Mouse (Mus musculus) neural tube, embryonic 12.5 days (tissue): Measurements from ENCODE around the gene Abcc8. TPM values are rescaled to one million over a fixed set of nuclear protein-coding genes. Genes with fewer than 3 reads are reported as not detected.

Experiments
- ATAC-seq: fragments of 200-750 bp; cut with Nextera tagmentation; 2 replicates; pipeline ENCODE4 v1.8.0; 2017; ENCODE audit warnings: low read depth, mild to moderate bottlenecking, moderate TSS enrichment, moderate library complexity; ENCODE audit not compliant: low FRiP score
- H3K27ac ChIP-seq: fragments of 300-500 bp; sonication (generic); 2 replicates; pipeline ENCODE4 v1.5.1; 2016
- H3K27me3 ChIP-seq: fragments of 300-500 bp; sonication (generic); replicated peaks from 2 replicates; pipeline ENCODE4 v1.6.1; 2016; ENCODE audit warnings: mild to moderate bottlenecking
- H3K36me3 ChIP-seq: fragments of 300-500 bp; sonication (generic); 2 replicates; pipeline ENCODE4 v1.6.1; 2016; ENCODE audit warnings: mild to moderate bottlenecking
- H3K4me1 ChIP-seq: fragments of 300-500 bp; sonication (generic); 2 replicates; pipeline ENCODE4 v1.6.1; 2016
- H3K4me2 ChIP-seq: fragments of 300-500 bp; sonication (generic); replicated peaks from 2 replicates; pipeline ENCODE4 v1.6.1; 2016; ENCODE audit warnings: mild to moderate bottlenecking
- H3K4me3 ChIP-seq: fragments of 300-500 bp; sonication (generic); 2 replicates; pipeline ENCODE4 v1.5.1; 2016
- H3K9ac ChIP-seq: fragments of 300-500 bp; sonication (generic); 2 replicates; pipeline ENCODE4 v1.6.1; 2016; ENCODE audit warnings: mild to moderate bottlenecking
- H3K9me3 ChIP-seq: fragments of 300-500 bp; sonication (generic); 2 replicates; pipeline ENCODE4 v1.6.1; 2016; ENCODE audit warnings: mild to moderate bottlenecking
- WGBS: fragments of 180-500 bp; shearing (Covaris S2); methylation state at CpG from one replicate; pipeline ENCODE4 v1.1.7; 2016; 5-methylcytosine and 5-hydroxymethylcytosine counted together
- polyA plus RNA-seq: library from polyadenylated mRNA; unstranded; fragments of >200 nt; fragmentation: Nextera tagmentation; extraction: Ambion mirVana; gene quantifications from 2 replicates; pipeline ENCODE4 v1.2.1, GENCODE M21; 2016

The Abcc8 gene
- polyA plus RNA-seq, 1 experiment from 2014 or later: 7.6 TPM

GRCm38 (mm10) chr7:46103075-46103591, 76.7 kb downstream of the Abcc8 start:
- no peaks in the 10 kb centered on the region for H3K36me3 ChIP-seq
- 73% methylated on average over 8 of the region's 8 CpGs for WGBS
- ATAC-seq: no peak

DNA sequence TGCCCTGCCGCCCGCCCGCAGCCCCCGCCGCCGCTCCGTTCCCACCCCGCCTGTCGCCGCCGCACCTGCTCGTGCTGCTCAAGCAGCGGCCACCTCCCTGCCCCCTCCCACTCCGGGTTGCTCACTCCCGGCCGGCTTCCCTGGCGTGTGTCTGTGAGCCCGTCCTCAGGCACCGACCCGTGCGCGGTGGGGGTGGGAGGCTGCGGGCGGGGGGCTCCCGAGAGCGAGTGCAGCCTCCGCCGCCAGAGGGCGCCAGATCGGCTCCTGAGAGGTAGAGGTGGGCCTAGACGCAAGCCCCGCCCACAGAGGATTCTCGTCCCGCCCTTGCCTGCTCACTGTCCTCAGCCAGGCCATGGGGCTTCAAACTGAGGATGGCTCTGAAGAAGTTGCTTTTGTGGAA, 79.3 kb downstream of the Abcc8 start, which contains the start of gene Kcnj11:
Gene Kcnj11, minus strand, starts transcription at position 202 of the 400 bp plus-strand sequence.
- H3K27ac ChIP-seq: no peak within 1 kb of the TSS
- H3K27me3 ChIP-seq: peaks cover 20% of the 10 kb centered on the region
- 0% methylated on average over 34 of the region's 34 CpGs for WGBS
- no peaks in the 10 kb centered on the region for H3K4me1 ChIP-seq
- peak; percentile 85 for ATAC-seq
- H3K9ac ChIP-seq: peak within 1 kb of the TSS; percentile 76
- H3K36me3 ChIP-seq: no peaks in the 10 kb centered on the region
- peak within 1 kb of the TSS; percentile 89 for H3K4me2 ChIP-seq
- H3K9me3 ChIP-seq: no peaks in the 10 kb centered on the region
- peak within 1 kb of the TSS; percentile 59 for H3K4me3 ChIP-seq

More at GRCm38 (mm10) chr7:46103075-46103591, 76.7 kb downstream of the Abcc8 start:
- H3K27me3 ChIP-seq: peaks cover 14% of the 10 kb centered on the region
- no peak overlapping the region for H3K4me3 ChIP-seq
- no peaks in the 10 kb centered on the region for H3K9me3 ChIP-seq
- no peak overlapping the region; the same call in 1 of the 2 replicates for H3K27ac ChIP-seq
- H3K4me1 ChIP-seq: no peaks in the 10 kb centered on the region
- no peak overlapping the region for H3K4me2 ChIP-seq
- no peak overlapping the region for H3K9ac ChIP-seq

- ATAC-seq: 0 out of 2 replicates have a peak, but pooled peaks have one; percentile 0
- peak overlapping the region; percentile 89 for H3K4me2 ChIP-seq
- peak overlapping the region; percentile 59; the same call in 1 of the 2 replicates for H3K4me3 ChIP-seq
- 85% methylated on average over 13 of the region's 13 CpGs for WGBS
- H3K9ac ChIP-seq: 0 out of 2 replicates have a peak overlapping the region, but pooled peaks have one; percentile 13
- H3K27me3 ChIP-seq: peaks cover 18% of the 10 kb centered on the region
- H3K36me3 ChIP-seq: no peaks in the 10 kb centered on the region
- H3K9me3 ChIP-seq: no peaks in the 10 kb centered on the region
- no peaks in the 10 kb centered on the region for H3K4me1 ChIP-seq
- H3K27ac ChIP-seq: no peak overlapping the region
Observed at GRCm38 (mm10) chr7:46099682-46100081, 80.2 kb downstream of the Abcc8 start.

GRCm38 (mm10) chr7:46098919-46099286, 80.9 kb downstream of the Abcc8 start:
- 94% methylated on average over 19 of the region's 19 CpGs for WGBS

GRCm38 (mm10) chr7:46098221-46098918, 81.5 kb downstream of the Abcc8 start:
- Histone ChIP-seq H3K4me2 (no peak overlapping the region; the same call in 1 of the 2 replicates), H3K4me3 (no peak overlapping the region), H3K27ac (no peak overlapping the region), H3K36me3 (no peaks in the 10 kb centered on the region), H3K27me3 (peaks cover 18% of the 10 kb centered on the region), H3K9me3 (no peaks in the 10 kb centered on the region), H3K9ac (no peak overlapping the region), H3K4me1 (no peaks in the 10 kb centered on the region)
- no peak for ATAC-seq
- 85% methylated on average over 19 of the region's 19 CpGs for WGBS

More at GRCm38 (mm10) chr7:46098919-46099286, 80.9 kb downstream of the Abcc8 start:
- peaks cover 18% of the 10 kb centered on the region for H3K27me3 ChIP-seq
- H3K4me1 ChIP-seq: no peaks in the 10 kb centered on the region
- no peak overlapping the region for H3K4me3 ChIP-seq
- ATAC-seq: no peak
- H3K9ac ChIP-seq: no peak overlapping the region
- no peaks in the 10 kb centered on the region for H3K36me3 ChIP-seq
- no peaks in the 10 kb centered on the region for H3K9me3 ChIP-seq
- no peak overlapping the region for H3K27ac ChIP-seq
- H3K4me2 ChIP-seq: no peak overlapping the region; the same call in 1 of the 2 replicates

GRCm38 (mm10) chr7:46097319-46097783, 82.5 kb downstream of the Abcc8 start:
- no peak overlapping the region for H3K9ac ChIP-seq
- 61% methylated on average over 4 of the region's 4 CpGs for WGBS
- H3K4me2 ChIP-seq: no peak overlapping the region
- no peak for ATAC-seq
- no peak overlapping the region for H3K27ac ChIP-seq
- no peaks in the 10 kb centered on the region for H3K4me1 ChIP-seq
- H3K4me3 ChIP-seq: no peak overlapping the region
- H3K27me3 ChIP-seq: peaks cover 18% of the 10 kb centered on the region
- no peaks in the 10 kb centered on the region for H3K9me3 ChIP-seq
- no peaks in the 10 kb centered on the region for H3K36me3 ChIP-seq

DNA sequence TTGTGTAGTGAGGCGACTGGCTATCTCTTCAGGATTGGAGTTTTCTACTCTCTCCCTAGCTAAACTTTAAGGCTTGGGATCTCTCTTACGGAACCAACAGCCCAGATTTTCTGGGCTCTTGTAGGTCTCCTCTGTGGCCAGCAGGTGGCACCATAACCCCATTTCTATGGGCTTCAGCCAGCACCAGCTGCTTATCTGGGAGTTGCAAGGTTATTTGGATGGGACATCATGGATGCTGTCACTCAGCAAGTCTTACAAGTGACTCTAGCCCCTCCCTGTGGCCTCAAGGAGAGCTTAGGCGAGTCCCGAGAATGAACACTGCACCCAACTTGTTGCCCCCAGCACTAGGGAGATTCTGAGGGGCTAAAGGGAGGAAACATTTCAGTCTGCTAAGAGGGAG, 83.7 kb downstream of the Abcc8 start:
- no peak overlapping the region for H3K27ac ChIP-seq
- no peak; the same call in 1 of the 2 replicates for ATAC-seq
- no peak overlapping the region for H3K9ac ChIP-seq
- no peak overlapping the region for H3K4me2 ChIP-seq
- peaks cover 18% of the 10 kb centered on the region for H3K27me3 ChIP-seq
- H3K4me3 ChIP-seq: no peak overlapping the region
- no peaks in the 10 kb centered on the region for H3K4me1 ChIP-seq
- H3K36me3 ChIP-seq: no peaks in the 10 kb centered on the region
- WGBS: 2% methylated on average over 4 of the region's 4 CpGs
- H3K9me3 ChIP-seq: no peaks in the 10 kb centered on the region

DNA sequence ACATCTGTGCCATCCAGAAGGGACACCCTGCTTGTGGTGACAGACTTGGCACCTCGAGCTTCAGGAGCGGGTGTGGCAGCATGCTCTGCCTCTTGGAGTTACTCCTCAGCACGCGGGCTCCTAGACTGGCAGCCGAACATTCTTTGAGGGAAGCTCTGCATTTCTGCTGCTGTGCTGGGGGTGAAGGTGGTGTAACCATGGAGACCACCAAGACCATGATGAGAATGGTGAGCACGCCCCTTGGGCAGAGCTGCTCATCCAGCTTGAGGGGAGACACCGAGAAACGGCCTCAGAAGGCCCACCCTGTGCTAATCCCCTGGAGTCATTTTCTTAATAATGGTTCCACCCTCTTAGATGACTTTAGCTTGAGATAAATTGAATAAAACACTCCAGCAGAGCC, 87.0 kb downstream of the Abcc8 start:
- no peak overlapping the region for H3K9ac ChIP-seq
- WGBS: 44% methylated on average over 8 of the region's 8 CpGs
- no peak overlapping the region for H3K27ac ChIP-seq

DNA sequence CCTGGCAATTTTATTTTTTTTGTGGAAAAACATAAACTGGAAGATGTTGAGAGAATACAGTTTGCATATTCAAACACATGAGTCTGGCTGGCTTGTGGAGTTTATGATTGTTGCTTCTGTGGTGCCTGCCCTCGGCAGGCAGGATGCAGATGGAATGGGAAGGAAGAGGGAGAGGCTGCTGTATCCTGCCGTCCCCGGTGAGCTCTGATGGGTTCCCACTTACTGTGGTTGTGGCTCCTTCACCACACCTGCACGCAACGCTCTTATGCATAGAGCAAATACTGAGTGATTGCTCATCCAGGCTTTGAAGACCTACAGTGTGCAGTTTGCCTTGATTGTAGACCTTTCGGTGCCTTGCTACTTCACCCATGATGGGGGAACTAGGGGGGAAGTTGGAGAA, 91.6 kb downstream of the Abcc8 start:
- H3K4me3 ChIP-seq: no peak overlapping the region
- 91% methylated on average over 6 of the region's 6 CpGs for WGBS
- no peak for ATAC-seq
- H3K9me3 ChIP-seq: 0 out of 2 replicates have a peak, but pooled peaks cover 7% of the 10 kb centered on the region
- no peaks in the 10 kb centered on the region for H3K4me1 ChIP-seq
- H3K36me3 ChIP-seq: peaks cover 21% of the 10 kb centered on the region
- H3K9ac ChIP-seq: no peak overlapping the region
- H3K4me2 ChIP-seq: no peak overlapping the region
- H3K27ac ChIP-seq: no peak overlapping the region
- no peaks in the 10 kb centered on the region for H3K27me3 ChIP-seq

More for the DNA sequence above, 87.0 kb downstream of the Abcc8 start:
- Histone ChIP-seq H3K4me2 (no peak overlapping the region), H3K4me3 (no peak overlapping the region), H3K36me3 (no peaks in the 10 kb centered on the region), H3K9me3 (0 out of 2 replicates have a peak, but pooled peaks cover 7% of the 10 kb centered on the region), H3K27me3 (peaks cover 6% of the 10 kb centered on the region; the same call in 1 of the 2 replicates), H3K4me1 (no peaks in the 10 kb centered on the region)
- no peak for ATAC-seq

DNA sequence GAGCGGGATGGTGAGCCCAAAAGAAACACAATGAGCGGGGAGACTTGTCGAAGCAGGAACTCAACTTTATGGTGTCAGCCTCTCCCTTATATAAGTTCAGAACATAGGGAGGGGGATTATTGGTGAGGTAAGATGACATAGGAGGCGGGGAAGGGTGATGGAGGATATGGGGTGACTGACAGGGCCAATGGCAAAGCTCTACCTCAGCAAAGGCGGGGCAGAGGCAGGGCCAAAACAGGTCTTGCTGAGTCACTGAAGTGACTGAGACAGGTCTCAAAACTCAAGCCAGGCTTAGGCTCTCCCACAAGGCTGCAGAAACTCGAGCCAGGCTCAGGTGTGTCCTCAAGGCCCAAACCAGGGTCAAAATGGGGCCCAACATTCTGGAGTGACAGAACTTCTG, 93.5 kb downstream of the Abcc8 start:
- Histone ChIP-seq H3K27ac (no peak overlapping the region), H3K27me3 (no peaks in the 10 kb centered on the region), H3K4me3 (no peak overlapping the region), H3K9me3 (0 out of 2 replicates have a peak, but pooled peaks cover 7% of the 10 kb centered on the region), H3K4me1 (no peaks in the 10 kb centered on the region), H3K4me2 (no peak overlapping the region), H3K36me3 (peaks cover 40% of the 10 kb centered on the region), H3K9ac (no peak overlapping the region)
- ATAC-seq: no peak
- WGBS: 86% methylated on average over 6 of the region's 6 CpGs

DNA sequence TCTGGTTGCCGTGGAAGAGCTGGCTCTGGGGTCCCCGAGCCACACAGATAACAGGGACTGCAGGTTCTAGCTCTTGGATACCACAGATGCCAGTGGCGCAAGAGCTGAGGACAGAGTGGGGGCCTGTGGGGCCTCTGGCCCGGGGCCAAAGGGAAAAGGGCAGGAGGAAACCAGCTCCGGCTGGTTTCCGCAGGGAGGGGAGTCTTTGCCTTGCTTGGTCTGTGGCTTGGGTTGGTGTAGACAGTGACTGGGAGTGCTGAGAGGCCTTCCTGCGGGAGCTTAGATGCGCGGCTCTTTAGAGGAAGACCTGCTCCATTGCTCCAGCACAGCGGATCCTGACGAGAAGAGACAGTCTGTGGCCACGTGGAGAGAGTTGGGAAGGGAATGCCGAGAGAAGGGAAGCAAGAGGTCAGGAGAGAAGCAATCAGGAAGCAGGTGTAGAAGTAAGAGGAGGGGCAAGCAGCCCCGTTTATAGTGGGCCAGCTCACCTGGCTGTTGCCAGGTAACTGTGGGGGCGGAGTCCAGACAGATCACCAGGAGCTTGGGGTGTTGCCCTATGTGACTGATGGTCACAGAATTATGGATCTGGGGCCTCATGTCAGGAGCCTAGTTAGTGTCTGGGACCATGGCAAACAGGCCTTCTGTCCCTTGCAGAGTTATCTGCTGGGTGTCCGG, 94.9 kb downstream of the Abcc8 start:
- 0 out of 2 replicates have a peak, but pooled peaks cover 7% of the 10 kb centered on the region for H3K9me3 ChIP-seq
- peaks cover 54% of the 10 kb centered on the region for H3K36me3 ChIP-seq
- no peaks in the 10 kb centered on the region for H3K27me3 ChIP-seq
- no peak overlapping the region for H3K4me2 ChIP-seq
- no peak overlapping the region for H3K9ac ChIP-seq
- no peaks in the 10 kb centered on the region for H3K4me1 ChIP-seq
- no peak overlapping the region for H3K4me3 ChIP-seq
- no peak overlapping the region for H3K27ac ChIP-seq
- WGBS: 80% methylated on average over 16 of the region's 16 CpGs
- ATAC-seq: no peak

DNA sequence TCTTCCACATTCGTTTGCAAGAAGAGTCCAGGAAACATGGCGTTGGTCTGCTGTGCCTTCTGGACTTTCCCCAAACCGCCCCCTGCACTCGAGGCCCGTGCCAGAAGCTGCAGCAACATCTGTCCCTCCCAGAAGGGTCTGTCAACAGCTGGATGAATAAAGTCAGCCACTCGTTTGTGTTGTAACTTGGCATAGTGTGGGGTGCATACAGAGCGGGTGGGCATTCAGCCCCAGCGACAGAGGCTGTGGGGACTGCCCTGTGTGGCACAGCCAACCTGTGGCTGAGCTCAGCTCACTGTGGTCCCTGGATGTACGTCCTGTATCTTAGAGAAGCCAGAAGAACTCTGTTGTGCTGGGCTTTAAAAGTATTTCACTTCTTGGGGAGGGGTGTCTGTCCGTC, 95.8 kb downstream of the Abcc8 start:
- Histone ChIP-seq H3K9me3 (0 out of 2 replicates have a peak, but pooled peaks cover 4% of the 10 kb centered on the region), H3K27ac (no peak overlapping the region), H3K4me2 (no peak overlapping the region), H3K9ac (no peak overlapping the region), H3K4me1 (no peaks in the 10 kb centered on the region), H3K27me3 (no peaks in the 10 kb centered on the region), H3K4me3 (no peak overlapping the region), H3K36me3 (peaks cover 63% of the 10 kb centered on the region)
- no peak for ATAC-seq
- WGBS: 93% methylated on average over 10 of the region's 10 CpGs
